Mouse (Mus musculus): ENCODE data around the gene Ap2a2.
"Not testable (repeated sequence)": the region's sequence is repeated elsewhere in the genome, so short reads cannot be mapped to it uniquely, and the experiment has no call there.

Ap2a2 gene

GRCm38 (mm10) chr7:141669097-141669496 lies 107.1 kb downstream of the Ap2a2 start:
- DNase-seq: not testable (repeated sequence)

- DNase-seq: peak; percentile 53 to 69
Measured at GRCm38 (mm10) chr7:141670999-141671398, 109.0 kb downstream of the Ap2a2 start.

- no peak for DNase-seq
Measured at GRCm38 (mm10) chr7:141671626-141672291, 109.8 kb downstream of the Ap2a2 start.

- no peak for DNase-seq
Measured at GRCm38 (mm10) chr7:141678922-141679321, 116.9 kb downstream of the Ap2a2 start.
